11 mouse cellular contexts compared by ENCODE assay signal in the genomic region with DNA sequence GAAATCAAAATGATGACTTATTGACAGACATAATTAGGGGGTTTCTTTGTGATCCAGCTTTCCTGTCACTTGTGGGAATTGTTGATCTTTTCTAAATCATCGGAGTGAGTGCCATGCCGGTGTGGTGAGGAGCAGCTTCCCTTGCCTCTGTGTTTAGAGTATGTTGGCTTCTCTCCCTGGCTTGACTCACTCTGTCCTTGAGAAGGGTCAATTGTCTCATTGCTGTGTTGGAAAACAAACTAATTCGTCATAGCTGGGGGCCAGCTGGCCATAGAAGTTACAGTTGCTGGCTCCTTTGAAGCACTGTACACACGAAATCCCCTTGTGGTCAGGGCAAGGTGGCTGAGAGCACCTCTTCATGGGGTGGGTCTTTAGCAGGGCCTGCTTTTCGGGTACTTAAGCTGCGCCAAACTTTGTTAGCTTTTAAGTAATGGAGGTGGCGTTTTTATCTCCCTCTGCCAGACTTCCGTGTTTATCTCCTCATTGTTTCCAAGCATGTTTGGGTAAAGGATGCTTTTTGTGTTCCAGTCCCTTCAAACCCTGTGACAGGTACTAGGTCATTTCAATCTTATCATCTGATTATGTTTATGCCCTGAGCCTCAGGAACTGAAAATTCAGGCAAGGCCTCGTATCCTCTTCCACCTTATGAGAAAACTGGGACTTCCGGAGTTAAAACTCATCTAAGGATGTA.
DNase-seq lines count a peak whose midpoint lies in the region; ATAC-seq lines count a peak whose summit lies in the region.
"Had no signal": no experiment of that assay in that cellular context is flagged by ENCODE, and none has a peak within 500 bp of the region (broad histone marks: within the 10 kb centered on the region; RNA-seq: fewer than 3 reads in every experiment).

No protein-coding gene starts in this region.

- DNase-seq in cerebellum, postnatal 14 days: peak; percentile 17 to 31
- no peak for DNase-seq in cerebellum, adult 11 months
- DNase-seq in adrenal gland, postnatal 14 days: peak; percentile 79
- peak; percentile 73 for DNase-seq in lung, postnatal 14 days
- no peak for DNase-seq in urinary bladder, postnatal 14 days (ENCODE audit: low spot score)
- no peak for DNase-seq in cerebellum, adult 9-10 months
- no peak for DNase-seq in spleen, adult 12 weeks (ENCODE audit: low spot score)
- DNase-seq: forebrain, postnatal 0 days; layer of hippocampus, adult 9-11 months had no signal

- WGBS in heart, embryonic 16.5 days: 41% methylated on average over 10 of the region's 10 CpGs

- H3K4me1 ChIP-seq in heart, embryonic 16.5 days (ENCODE audit: control insufficient read depth, insufficient read depth, low read length): peaks cover 16% of the 10 kb centered on the region
- H3K4me1 ChIP-seq: liver, embryonic 15.5 days had no signal

- peak overlapping the region; percentile 82 for H3K27ac ChIP-seq in heart, embryonic 16.5 days (ENCODE audit: low read length)
- H3K27ac ChIP-seq: liver, embryonic 15.5 days had no signal

- no peak overlapping the region for H3K4me3 ChIP-seq in heart, embryonic 16.5 days (ENCODE audit: low read length)
- H3K4me3 ChIP-seq: liver, embryonic 15.5 days had no signal

- H3K27me3 ChIP-seq in heart, embryonic 16.5 days (ENCODE audit: control insufficient read depth, insufficient read depth, low read length): no peaks in the 10 kb centered on the region
- H3K27me3 ChIP-seq: liver, embryonic 15.5 days had no signal

- ATAC-seq in heart, embryonic 16.5 days (replicated peaks; ENCODE audit: extremely low read depth, insufficient read depth, low FRiP score): peak; percentile 42
- ATAC-seq: forebrain, postnatal 0 days had no signal

- no peak overlapping the region for H3K9ac ChIP-seq in heart, embryonic 16.5 days (ENCODE audit: low read length)
- H3K9ac ChIP-seq: forebrain, postnatal 0 days; liver, embryonic 15.5 days had no signal

- no peaks in the 10 kb centered on the region for H3K36me3 ChIP-seq in heart, embryonic 16.5 days (ENCODE audit: control insufficient read depth, insufficient read depth)
- H3K36me3 ChIP-seq: liver, embryonic 15.5 days had no signal

- H3K9me3 ChIP-seq in heart, embryonic 16.5 days (replicated peaks; ENCODE audit: control insufficient read depth, low read length): no peaks in the 10 kb centered on the region
- H3K9me3 ChIP-seq: liver, embryonic 15.5 days had no signal

- no peak overlapping the region for H3K4me2 ChIP-seq in heart, embryonic 16.5 days (ENCODE audit: low read depth, low read length)
- H3K4me2 ChIP-seq: liver, embryonic 15.5 days had no signal

Comparison
In these comparisons a context has a peak if more than half of its experiments do, and no peak if none do; other contexts are left out.
1. DNase-seq: peak in cerebellum, postnatal 14 days (2 of 2), adrenal gland, postnatal 14 days (single experiment) and lung, postnatal 14 days (single experiment); none in cerebellum, adult 11 months (single experiment), urinary bladder, postnatal 14 days (single experiment), cerebellum, adult 9-10 months (single experiment) and spleen, adult 12 weeks (single experiment).